Mouse (Mus musculus) limb, embryonic 11.5 days (tissue): ENCODE data around the gene Tox3. TPM values are rescaled to one million over a fixed set of nuclear protein-coding genes. Genes with fewer than 3 reads are reported as not detected.

Experiments
- ATAC-seq: fragments of 200-750 bp; cut with Nextera tagmentation; 2 replicates; pipeline ENCODE4 v1.8.0; 2017; ENCODE audit warnings: low read depth; ENCODE audit not compliant: insufficient number of reproducible peaks, low FRiP score, low TSS enrichment
- DNase-seq: peaks from one replicate; pipeline ENCODE4 v3.0.0-alpha.2; 2015; ENCODE audit warnings: low spot score
- H3K27ac ChIP-seq: fragments of 300-500 bp; sonication (generic); replicated peaks from 2 replicates; pipeline ENCODE4 v1.5.1; 2014; ENCODE audit warnings: low read depth, mild to moderate bottlenecking, low read length
- H3K27me3 ChIP-seq: fragments of 300-500 bp; sonication (generic); 2 replicates; pipeline ENCODE4 v1.6.1; 2014; ENCODE audit warnings: mild to moderate bottlenecking, low read length, mixed read lengths; ENCODE audit not compliant: control insufficient read depth, insufficient read depth
- H3K36me3 ChIP-seq: fragments of 300-500 bp; sonication (generic); 2 replicates; pipeline ENCODE4 v1.6.1; 2014; ENCODE audit warnings: mild to moderate bottlenecking, low read length, moderate library complexity, mixed read lengths; ENCODE audit not compliant: control insufficient read depth, insufficient read depth
- H3K4me1 ChIP-seq: fragments of 300-500 bp; sonication (generic); 2 replicates; pipeline ENCODE4 v1.6.1; 2014; ENCODE audit warnings: low read length, mixed read lengths; ENCODE audit not compliant: control insufficient read depth, insufficient read depth
- H3K4me2 ChIP-seq: fragments of 300-500 bp; sonication (generic); 2 replicates; pipeline ENCODE4 v1.6.1; 2014; ENCODE audit warnings: low read depth, mild to moderate bottlenecking, moderate library complexity; ENCODE audit not compliant: severe bottlenecking
- H3K4me3 ChIP-seq: fragments of 300-500 bp; sonication (generic); 2 replicates; pipeline ENCODE4 v1.5.1; 2014; ENCODE audit warnings: low read depth, low read length
- H3K9ac ChIP-seq: fragments of 300-500 bp; sonication (generic); 2 replicates; pipeline ENCODE4 v1.6.1; 2014; ENCODE audit warnings: mild to moderate bottlenecking, low read length
- H3K9me3 ChIP-seq: fragments of 300-500 bp; sonication (generic); 2 replicates; pipeline ENCODE4 v1.6.1; 2016; ENCODE audit warnings: low read length; ENCODE audit not compliant: control insufficient read depth
- WGBS: fragments of 180-500 bp; shearing (Covaris S2); extraction: QIAGEN DNeasy Blood & Tissue Kit; methylation state at CpG from one replicate; pipeline ENCODE4 v1.1.7; 2014; 5-methylcytosine and 5-hydroxymethylcytosine counted together
- polyA plus RNA-seq: library from polyadenylated mRNA; unstranded; fragments of >200 nt; fragmentation: Nextera tagmentation; extraction: Ambion mirVana; gene quantifications from 2 replicates; pipeline ENCODE4 v1.2.1, GENCODE M21; 2014

The Tox3 gene
- polyA plus RNA-seq, 1 experiment from 2014 or later = 8.3 TPM

DNA sequence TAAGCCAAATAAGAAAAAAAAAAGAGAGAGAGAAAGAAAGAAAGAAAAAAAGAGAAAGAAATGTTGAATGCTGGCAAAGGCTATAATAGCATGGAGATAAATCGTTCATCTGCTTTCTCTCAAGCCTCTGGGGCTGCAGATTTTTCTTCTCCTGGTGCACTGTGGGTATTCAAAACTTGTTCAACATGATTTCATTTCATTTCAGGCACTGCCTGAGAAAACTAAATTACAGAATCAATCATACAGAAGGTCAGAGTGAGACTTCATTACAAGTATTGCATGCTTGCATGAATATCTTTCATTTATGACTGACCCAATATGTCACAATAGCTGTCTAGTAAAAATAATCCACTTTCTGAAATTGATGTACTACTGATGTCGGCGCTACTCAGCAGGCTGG lies 81.2 kb downstream of the Tox3 start:
- ATAC-seq (no peak), DNase-seq (no peak)
- no peak overlapping the region for H3K9ac ChIP-seq
- no peaks in the 10 kb centered on the region for H3K9me3 ChIP-seq
- no peaks in the 10 kb centered on the region for H3K36me3 ChIP-seq
- no peak overlapping the region for H3K27ac ChIP-seq
- WGBS = 87% methylated on average over 3 of the region's 3 CpGs
- no peaks in the 10 kb centered on the region for H3K27me3 ChIP-seq
- 0 out of 2 replicates have a peak, but pooled peaks cover 2% of the 10 kb centered on the region for H3K4me1 ChIP-seq
- H3K4me2 ChIP-seq = no peak overlapping the region
- H3K4me3 ChIP-seq = no peak overlapping the region

DNA sequence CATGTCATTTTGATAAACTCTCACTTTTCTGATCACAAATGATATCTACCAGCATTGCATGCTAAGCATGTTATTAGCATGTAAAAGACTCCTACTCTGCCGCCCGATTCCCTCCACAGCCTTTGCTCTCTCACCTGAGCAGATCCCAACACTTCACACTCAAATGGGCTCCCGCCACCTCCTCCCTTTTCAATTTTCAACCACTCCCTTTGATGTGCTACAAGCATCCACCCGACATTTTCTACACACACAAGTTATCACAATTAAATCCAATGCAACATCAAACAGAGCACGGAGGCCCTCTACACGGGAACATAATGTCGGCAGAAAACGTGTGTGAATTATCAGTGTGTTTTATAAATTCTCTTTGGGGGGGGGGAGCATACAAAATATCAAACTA lies 81.9 kb downstream of the Tox3 start:
- Histone ChIP-seq H3K9me3 (no peaks in the 10 kb centered on the region), H3K27me3 (no peaks in the 10 kb centered on the region), H3K36me3 (no peaks in the 10 kb centered on the region), H3K4me3 (no peak overlapping the region), H3K9ac (no peak overlapping the region), H3K4me1 (0 out of 2 replicates have a peak, but pooled peaks cover 2% of the 10 kb centered on the region), H3K27ac (no peak overlapping the region), H3K4me2 (no peak overlapping the region)
- DNase-seq (no peak), ATAC-seq (no peak)
- 63% methylated on average over 8 of the region's 8 CpGs for WGBS

DNA sequence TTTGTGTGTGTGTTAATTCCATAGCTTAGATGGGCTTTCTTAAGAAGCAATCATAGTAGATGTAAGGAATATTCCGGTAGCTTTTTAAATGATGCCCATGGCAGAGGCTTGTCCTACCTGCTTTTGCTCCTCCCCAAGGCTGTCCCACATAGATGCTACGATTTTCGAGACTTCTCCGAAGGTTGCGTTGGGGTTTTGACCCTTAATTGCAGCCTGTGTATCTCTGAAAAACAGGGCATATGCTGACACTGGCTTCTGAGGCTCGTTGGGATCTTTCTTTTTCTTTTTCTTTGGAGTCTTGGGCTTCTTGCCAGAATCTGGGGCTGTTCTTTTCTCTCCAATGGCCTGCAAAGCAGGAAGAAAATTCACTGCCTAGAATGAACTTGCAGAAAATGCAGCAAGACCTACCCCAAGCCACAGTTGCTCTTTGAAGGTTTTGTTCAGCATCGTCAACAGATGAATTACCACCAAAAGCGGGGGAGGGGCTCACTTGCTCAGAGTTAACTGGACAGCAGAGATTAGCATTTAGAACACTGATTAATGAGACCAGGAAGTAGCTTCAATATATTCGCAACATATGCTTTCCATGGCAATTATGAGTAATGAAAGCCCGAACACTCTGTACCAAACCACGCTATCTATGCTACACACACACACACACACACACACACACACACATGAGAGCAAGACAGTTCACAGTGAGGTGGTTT lies 93.8 kb downstream of the Tox3 start:
- DNase-seq (no peak), ATAC-seq (no peak)
- Histone ChIP-seq H3K27me3 (0 out of 2 replicates have a peak, but pooled peaks cover under 1% of the 10 kb centered on the region), H3K27ac (no peak overlapping the region), H3K9me3 (no peaks in the 10 kb centered on the region), H3K4me1 (no peaks in the 10 kb centered on the region), H3K36me3 (no peaks in the 10 kb centered on the region), H3K4me2 (no peak overlapping the region), H3K9ac (no peak overlapping the region), H3K4me3 (no peak overlapping the region)
- 63% methylated on average over 11 of the region's 11 CpGs for WGBS

DNA sequence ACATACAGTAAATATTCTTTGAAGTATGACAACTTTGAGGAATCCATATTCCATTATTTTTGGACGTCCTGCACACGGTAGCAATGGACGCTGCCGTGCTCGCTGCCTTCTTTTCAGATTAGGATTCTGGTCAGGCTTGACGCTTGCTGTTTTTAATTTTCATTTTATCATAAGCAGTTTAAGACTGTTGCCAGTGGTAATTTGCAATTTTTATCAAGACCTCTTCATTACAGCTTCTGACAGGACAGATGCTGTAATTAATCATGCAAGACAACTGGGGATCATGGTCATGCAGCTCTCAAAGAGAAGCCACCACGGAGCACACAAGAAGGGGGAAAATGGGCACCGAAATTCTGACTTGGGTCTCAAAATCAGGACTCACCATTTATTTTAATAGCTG lies 101.8 kb downstream of the Tox3 start:
- H3K4me1 ChIP-seq = 0 out of 2 replicates have a peak, but pooled peaks cover 2% of the 10 kb centered on the region
- ATAC-seq (no peak), DNase-seq (no peak)
- no peaks in the 10 kb centered on the region for H3K9me3 ChIP-seq
- H3K36me3 ChIP-seq = no peaks in the 10 kb centered on the region
- 0 out of 2 replicates have a peak, but pooled peaks cover 3% of the 10 kb centered on the region for H3K27me3 ChIP-seq
- no peak overlapping the region for H3K4me2 ChIP-seq
- no peak overlapping the region for H3K4me3 ChIP-seq
- H3K27ac ChIP-seq = no peak overlapping the region
- WGBS = 93% methylated on average over 8 of the region's 8 CpGs
- H3K9ac ChIP-seq = no peak overlapping the region

DNA sequence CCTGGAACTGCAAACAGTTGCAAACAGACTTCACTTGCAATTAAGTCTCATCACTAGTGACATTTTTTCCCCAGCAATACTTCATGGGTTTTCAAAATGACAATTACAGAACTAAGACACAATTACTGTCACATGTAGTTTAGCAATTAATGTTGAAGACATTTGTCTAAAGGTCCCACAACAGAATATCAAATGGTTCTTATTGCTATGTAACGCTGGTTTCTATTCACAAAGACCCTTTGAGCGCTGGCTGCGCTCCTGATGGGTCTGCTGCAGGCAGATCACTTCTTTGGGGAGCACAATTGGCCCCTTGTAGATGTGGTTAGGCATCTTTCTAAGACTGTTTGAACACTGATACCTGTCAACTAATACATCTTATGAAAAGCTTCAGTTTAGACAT lies 102.3 kb downstream of the Tox3 start:
- DNase-seq = no peak

DNA sequence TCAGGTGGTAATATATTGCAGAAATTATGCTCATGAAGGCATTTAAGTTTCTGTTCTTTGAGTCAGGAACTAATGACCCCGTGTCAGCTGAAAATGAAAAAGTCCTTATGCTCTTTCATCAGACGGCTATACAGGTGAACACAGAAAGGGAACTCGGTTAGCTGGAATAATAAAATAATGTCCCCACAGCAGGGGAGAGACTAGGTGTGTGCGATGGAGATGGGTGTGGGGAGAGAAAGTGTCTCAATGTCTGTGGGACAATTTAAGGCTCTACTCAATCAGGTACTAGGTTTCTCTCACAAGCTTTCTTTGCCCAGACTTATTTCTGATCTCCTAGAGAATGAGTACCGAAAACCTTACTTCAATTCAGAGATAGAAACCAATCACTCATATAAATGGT lies 103.0 kb downstream of the Tox3 start:
- 62% methylated on average over 5 of the region's 5 CpGs for WGBS

More for the DNA sequence above, 102.3 kb downstream of the Tox3 start:
- Histone ChIP-seq H3K4me2 (no peak overlapping the region), H3K27me3 (0 out of 2 replicates have a peak, but pooled peaks cover 3% of the 10 kb centered on the region), H3K4me1 (0 out of 2 replicates have a peak, but pooled peaks cover 2% of the 10 kb centered on the region), H3K4me3 (no peak overlapping the region), H3K9ac (no peak overlapping the region), H3K36me3 (no peaks in the 10 kb centered on the region), H3K9me3 (no peaks in the 10 kb centered on the region), H3K27ac (no peak overlapping the region)
- ATAC-seq = no peak
- 85% methylated on average over 3 of the region's 3 CpGs for WGBS

DNA sequence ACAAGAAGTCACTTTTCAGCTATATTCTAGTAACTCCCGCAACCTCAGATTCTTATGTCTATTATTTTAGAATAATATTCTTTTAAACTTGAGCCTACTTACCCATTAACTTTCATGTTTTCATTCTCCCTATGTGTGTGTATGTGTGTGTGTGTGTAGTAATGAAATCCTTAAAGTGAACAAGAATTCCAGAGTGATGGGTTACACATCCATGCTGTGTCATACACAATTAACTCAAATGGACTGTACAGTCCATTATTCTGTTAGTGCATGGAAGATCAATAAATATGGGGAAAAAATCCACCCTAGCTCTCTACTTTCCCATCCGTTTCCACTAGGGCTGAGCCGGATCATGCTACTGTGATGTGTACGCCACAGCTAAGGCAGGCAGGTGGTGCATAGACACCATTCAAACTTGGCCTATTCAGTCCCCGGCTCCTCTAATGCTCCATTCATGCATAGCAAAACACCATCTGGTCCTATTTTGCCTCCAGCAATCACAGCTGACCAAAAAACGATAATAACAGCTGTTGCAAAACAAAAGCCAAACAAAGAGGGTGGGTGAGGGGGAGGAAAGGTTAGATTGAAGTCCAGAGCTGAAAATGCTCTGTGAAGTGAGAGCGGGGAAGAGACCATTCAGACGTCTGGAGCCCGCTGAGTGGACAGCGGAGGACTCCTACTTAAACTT lies 103.5 kb downstream of the Tox3 start:
- Histone ChIP-seq H3K9me3 (no peaks in the 10 kb centered on the region), H3K4me3 (no peak overlapping the region), H3K27ac (no peak overlapping the region), H3K36me3 (no peaks in the 10 kb centered on the region), H3K4me2 (no peak overlapping the region), H3K9ac (no peak overlapping the region), H3K27me3 (0 out of 2 replicates have a peak, but pooled peaks cover 3% of the 10 kb centered on the region), H3K4me1 (0 out of 2 replicates have a peak, but pooled peaks cover 2% of the 10 kb centered on the region)
- DNase-seq (peak; percentile 40), ATAC-seq (peak; percentile 83)
- 54% methylated on average over 10 of the region's 10 CpGs for WGBS

More for the DNA sequence above, 103.0 kb downstream of the Tox3 start:
- 0 out of 2 replicates have a peak, but pooled peaks cover 3% of the 10 kb centered on the region for H3K27me3 ChIP-seq
- no peak overlapping the region for H3K9ac ChIP-seq
- 0 out of 2 replicates have a peak, but pooled peaks cover 2% of the 10 kb centered on the region for H3K4me1 ChIP-seq
- DNase-seq (no peak), ATAC-seq (no peak)
- H3K4me2 ChIP-seq = no peak overlapping the region
- no peaks in the 10 kb centered on the region for H3K36me3 ChIP-seq
- H3K27ac ChIP-seq = no peak overlapping the region
- H3K9me3 ChIP-seq = no peaks in the 10 kb centered on the region
- H3K4me3 ChIP-seq = no peak overlapping the region

DNA sequence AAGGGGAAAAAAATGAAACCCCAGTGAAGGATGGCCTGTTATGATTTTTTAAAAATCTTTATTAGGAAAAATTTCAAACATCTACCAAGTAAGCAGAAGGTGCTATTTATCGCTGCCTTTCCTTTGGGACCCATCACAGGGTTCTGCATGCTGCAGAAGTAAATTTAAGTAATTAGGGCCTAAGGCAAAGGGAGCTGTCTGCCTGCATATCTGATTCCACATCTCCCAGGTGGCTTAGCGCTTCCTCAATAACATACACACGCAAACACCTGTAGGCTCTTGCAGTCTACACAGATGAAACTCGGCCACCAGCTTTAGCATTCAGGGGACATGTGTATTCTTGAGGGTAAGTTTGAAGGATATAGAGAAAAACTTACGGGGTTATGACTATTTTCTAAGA lies 104.2 kb downstream of the Tox3 start:
- Histone ChIP-seq H3K4me2 (no peak overlapping the region), H3K27ac (no peak overlapping the region), H3K4me3 (no peak overlapping the region), H3K9ac (no peak overlapping the region), H3K36me3 (no peaks in the 10 kb centered on the region), H3K4me1 (0 out of 2 replicates have a peak, but pooled peaks cover 2% of the 10 kb centered on the region), H3K9me3 (no peaks in the 10 kb centered on the region), H3K27me3 (no peaks in the 10 kb centered on the region)
- DNase-seq (no peak), ATAC-seq (no peak)
- WGBS = 89% methylated on average over 5 of the region's 5 CpGs
